Mouse (Mus musculus): ENCODE measurements at regions not wholly inside any gene's neighbourhood (a gene's known extent, or its start where the extent isn't known, plus 50 kb on each side); places are given as distances from the start of the nearest gene placed in this dataset.
A peak's percentile ranks its signal among the peaks of the same experiment; 100 is the strongest.

GRCm38 (mm10) chr2:92711122-92711777 is 111.7 kb downstream of the Chst1 start:
- DNase-seq = no peak

- DNase-seq = no peak
Measured at GRCm38 (mm10) chr2:92712266-92713144, 113.0 kb downstream of the Chst1 start.

GRCm38 (mm10) chr2:92717706-92718105 is 118.2 kb downstream of the Chst1 start:
- no peak for DNase-seq

GRCm38 (mm10) chr2:92721951-92722350 is 122.4 kb downstream of the Chst1 start:
- no peak for DNase-seq

GRCm38 (mm10) chr2:92723618-92724263 is 124.2 kb downstream of the Chst1 start:
- no peak for DNase-seq

- peak; percentile 35 for DNase-seq
Measured at GRCm38 (mm10) chr2:92726640-92727039, 127.1 kb downstream of the Chst1 start.

- no peak for DNase-seq
Measured at GRCm38 (mm10) chr2:92727241-92727640, 127.7 kb downstream of the Chst1 start.

GRCm38 (mm10) chr2:92728388-92728787 is 128.9 kb downstream of the Chst1 start:
- no peak for DNase-seq

GRCm38 (mm10) chr2:92730371-92730770 is 130.9 kb downstream of the Chst1 start:
- DNase-seq = no peak

- no peak for DNase-seq
Measured at GRCm38 (mm10) chr2:92733403-92733802, 133.9 kb downstream of the Chst1 start.

GRCm38 (mm10) chr2:92735784-92736183 is 136.3 kb downstream of the Chst1 start:
- DNase-seq = no peak

- DNase-seq = no peak
Measured at GRCm38 (mm10) chr2:92737301-92737700, 137.8 kb downstream of the Chst1 start.

GRCm38 (mm10) chr2:92739576-92739975 is 140.1 kb downstream of the Chst1 start:
- DNase-seq = no peak

- no peak for DNase-seq
Measured at GRCm38 (mm10) chr2:92740776-92741295, 141.3 kb downstream of the Chst1 start.

- DNase-seq = peak; percentile 90
Measured at GRCm38 (mm10) chr2:92742025-92742424, 142.5 kb downstream of the Chst1 start.

- no peak for DNase-seq
Measured at GRCm38 (mm10) chr2:92742671-92743070, 143.2 kb downstream of the Chst1 start.

GRCm38 (mm10) chr2:92743152-92743551 is 143.6 kb downstream of the Chst1 start:
- no peak for DNase-seq

- DNase-seq = no peak
Measured at GRCm38 (mm10) chr2:92743911-92744310, 144.4 kb downstream of the Chst1 start.

- DNase-seq = no peak
Measured at GRCm38 (mm10) chr2:92747406-92747805, 147.9 kb downstream of the Chst1 start.

- DNase-seq = no peak
Measured at GRCm38 (mm10) chr2:92750116-92750515, 150.6 kb downstream of the Chst1 start.

GRCm38 (mm10) chr2:92750672-92751071 is 151.2 kb downstream of the Chst1 start:
- no peak for DNase-seq

- DNase-seq = no peak
Measured at GRCm38 (mm10) chr2:92751256-92751655, 151.7 kb downstream of the Chst1 start.

GRCm38 (mm10) chr2:92752156-92752555 is 152.6 kb downstream of the Chst1 start:
- DNase-seq = no peak

Data from heart, postnatal 4 days (tissue).